Mouse (Mus musculus): Measurements from ENCODE around the gene Wwox. TPM values are rescaled to one million over a fixed set of nuclear protein-coding genes. Genes with fewer than 3 reads are reported as not detected.

The Wwox gene
- polyA plus RNA-seq, 1 experiment from 2014 or later, result 14.3 TPM

DNA sequence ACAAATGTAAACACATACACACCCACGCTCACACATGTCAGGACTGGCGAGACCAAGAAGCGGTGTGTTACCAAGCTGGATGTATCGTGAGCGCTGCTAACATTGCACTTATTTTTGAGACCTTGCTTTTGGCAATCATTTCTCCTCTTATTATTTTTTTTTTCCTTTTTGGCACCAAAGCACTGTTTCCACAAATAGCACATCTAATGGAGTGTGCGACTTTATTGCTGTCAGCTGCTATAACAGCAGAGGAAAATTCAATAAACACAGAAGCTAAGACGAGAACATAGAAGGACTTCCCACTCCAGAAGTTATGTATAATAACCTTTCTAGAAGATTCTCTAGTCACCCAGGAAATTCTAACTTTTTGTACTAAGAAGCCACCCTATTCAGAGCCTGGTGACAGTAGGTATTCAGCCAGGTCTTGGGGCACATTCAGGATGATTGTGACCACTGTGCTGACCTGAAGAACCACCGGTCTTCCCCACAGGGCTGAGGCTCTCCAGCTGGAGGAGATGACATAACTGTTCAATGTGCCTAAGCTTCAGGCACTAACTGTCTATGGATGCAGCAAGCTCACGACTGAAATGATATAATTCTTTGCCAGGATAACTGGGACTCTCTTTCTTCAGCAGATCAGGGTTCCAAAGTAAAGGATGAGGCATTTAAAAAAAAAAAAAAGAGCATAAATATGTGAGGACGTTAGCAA is 586.1 kb downstream of the Wwox start:
- 88% methylated on average over 10 of the region's 10 CpGs for WGBS
- no peak for ATAC-seq (ENCODE audit: low FRiP score)
- no peaks in the 10 kb centered on the region for H3K4me1 ChIP-seq
- H3K4me3 ChIP-seq (replicated peaks), result no peak overlapping the region
- H3K9ac ChIP-seq, result no peak overlapping the region
- H3K27me3 ChIP-seq, result peaks cover 3% of the 10 kb centered on the region; the same call in 1 of the 2 replicates
- H3K9me3 ChIP-seq, result no peaks in the 10 kb centered on the region
- H3K4me2 ChIP-seq, result no peak overlapping the region
- H3K36me3 ChIP-seq (replicated peaks), result no peaks in the 10 kb centered on the region
- H3K27ac ChIP-seq, result no peak overlapping the region

DNA sequence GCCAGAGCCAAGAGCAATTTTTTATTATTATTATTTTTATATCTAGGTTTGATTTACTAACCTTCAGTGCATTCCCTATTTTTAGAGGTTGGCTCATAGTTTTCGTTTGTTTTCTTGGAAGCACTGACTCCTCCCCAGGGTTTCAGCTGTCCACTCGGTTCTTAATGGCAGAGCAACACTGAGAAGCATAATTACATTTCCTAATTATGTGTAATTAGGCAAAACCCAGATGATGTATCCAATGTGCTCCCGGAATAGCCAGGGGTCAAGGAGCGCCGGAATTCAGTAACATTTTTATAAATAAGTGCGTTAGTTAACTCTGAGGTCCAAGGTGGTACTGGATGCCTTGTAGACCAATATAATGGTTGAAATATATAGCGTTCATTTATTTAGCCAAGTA is 586.7 kb downstream of the Wwox start:
- no peak for ATAC-seq (ENCODE audit: low FRiP score)
- Histone ChIP-seq H3K27ac (no peak overlapping the region), H3K27me3 (peaks cover 3% of the 10 kb centered on the region; the same call in 1 of the 2 replicates)

DNA sequence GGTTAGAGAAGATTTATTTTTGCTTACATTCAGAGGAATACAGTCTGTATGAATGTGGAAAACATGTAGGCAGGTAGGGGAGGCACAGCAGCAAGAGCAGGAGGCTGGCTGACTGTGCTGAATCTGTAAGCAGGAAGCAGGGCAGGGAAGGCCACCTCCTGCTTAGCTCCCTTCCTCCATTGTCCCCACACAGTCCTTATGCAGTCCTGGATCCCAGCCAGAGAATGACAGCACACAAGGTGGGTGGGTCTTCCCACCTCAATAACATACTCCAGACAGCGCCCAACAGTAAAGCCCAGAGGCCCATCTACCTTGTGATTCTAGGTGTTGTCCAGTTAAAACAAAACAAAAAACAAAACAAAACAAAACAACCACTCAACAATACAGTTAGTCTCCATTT is 593.7 kb downstream of the Wwox start:
- Histone ChIP-seq H3K4me3 (replicated peaks) (no peak overlapping the region), H3K9me3 (no peaks in the 10 kb centered on the region), H3K4me1 (0 out of 2 replicates have a peak, but pooled peaks cover under 1% of the 10 kb centered on the region), H3K27ac (no peak overlapping the region), H3K4me2 (no peak overlapping the region), H3K27me3 (peaks cover 6% of the 10 kb centered on the region), H3K36me3 (replicated peaks) (no peaks in the 10 kb centered on the region), H3K9ac (no peak overlapping the region)
- ATAC-seq (ENCODE audit: low FRiP score), result no peak
- 61% methylated on average over 1 of the region's 1 CpGs for WGBS

More for the DNA sequence above, 586.7 kb downstream of the Wwox start:
- Histone ChIP-seq H3K9ac (no peak overlapping the region), H3K36me3 (replicated peaks) (no peaks in the 10 kb centered on the region), H3K4me1 (no peaks in the 10 kb centered on the region), H3K9me3 (no peaks in the 10 kb centered on the region), H3K4me2 (no peak overlapping the region), H3K4me3 (replicated peaks) (no peak overlapping the region)
- 77% methylated on average over 7 of the region's 7 CpGs for WGBS

DNA sequence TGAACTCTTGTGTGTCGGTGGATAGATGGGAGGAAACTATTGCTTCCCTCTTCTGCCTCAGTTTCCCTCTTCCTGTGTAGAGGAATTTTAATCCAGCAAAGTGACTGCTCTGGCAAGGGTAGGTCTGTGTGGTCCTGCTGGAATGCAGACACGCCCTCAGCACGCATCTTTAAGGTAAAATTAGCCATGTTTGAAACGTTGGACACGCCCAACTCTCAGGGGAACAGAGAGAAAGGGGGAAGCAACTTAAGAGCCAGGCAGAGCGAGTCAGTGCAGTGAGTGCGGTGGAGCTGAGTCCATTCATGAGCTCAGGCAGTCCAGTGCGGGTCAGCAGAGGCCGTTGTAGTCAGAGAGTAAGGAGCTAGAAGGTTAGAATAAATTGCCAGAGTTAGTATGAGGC is 596.6 kb downstream of the Wwox start:
- WGBS, result 89% methylated on average over 9 of the region's 9 CpGs
- no peak for ATAC-seq (ENCODE audit: low FRiP score)
- no peak overlapping the region for H3K27ac ChIP-seq
- H3K36me3 ChIP-seq (replicated peaks), result no peaks in the 10 kb centered on the region
- H3K9ac ChIP-seq, result no peak overlapping the region
- peaks cover 3% of the 10 kb centered on the region for H3K27me3 ChIP-seq
- no peak overlapping the region for H3K4me2 ChIP-seq
- H3K4me1 ChIP-seq, result peaks cover 3% of the 10 kb centered on the region; the same call in 1 of the 2 replicates
- H3K4me3 ChIP-seq (replicated peaks), result no peak overlapping the region
- H3K9me3 ChIP-seq, result no peaks in the 10 kb centered on the region

DNA sequence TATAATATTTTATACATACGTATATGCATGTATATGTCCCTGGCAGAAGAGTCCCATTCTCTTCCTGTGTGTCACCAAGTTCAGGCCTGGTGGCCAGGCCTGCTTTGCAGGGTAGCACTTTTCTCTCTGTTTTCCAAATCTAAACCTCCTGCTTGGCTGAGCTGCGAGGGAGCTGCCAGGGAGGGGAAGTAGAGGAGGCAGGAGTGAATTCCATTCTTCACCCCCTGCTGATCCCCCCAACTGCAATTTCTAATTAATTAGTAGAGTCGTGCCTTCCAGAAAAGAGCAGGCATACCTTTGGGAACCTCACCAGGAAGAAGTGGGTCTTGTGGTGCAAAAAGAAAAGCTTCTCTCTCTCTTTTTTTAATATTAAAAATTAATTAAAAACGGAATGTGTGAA is 599.0 kb downstream of the Wwox start:
- Histone ChIP-seq H3K27ac (no peak overlapping the region), H3K36me3 (replicated peaks) (no peaks in the 10 kb centered on the region), H3K4me1 (peaks cover 3% of the 10 kb centered on the region; the same call in 1 of the 2 replicates), H3K4me2 (no peak overlapping the region), H3K9ac (no peak overlapping the region), H3K4me3 (replicated peaks) (no peak overlapping the region), H3K9me3 (no peaks in the 10 kb centered on the region), H3K27me3 (no peaks in the 10 kb centered on the region; the same call in 1 of the 2 replicates)
- ATAC-seq (ENCODE audit: low FRiP score), result no peak
- WGBS, result 15% methylated on average over 4 of the region's 4 CpGs

DNA sequence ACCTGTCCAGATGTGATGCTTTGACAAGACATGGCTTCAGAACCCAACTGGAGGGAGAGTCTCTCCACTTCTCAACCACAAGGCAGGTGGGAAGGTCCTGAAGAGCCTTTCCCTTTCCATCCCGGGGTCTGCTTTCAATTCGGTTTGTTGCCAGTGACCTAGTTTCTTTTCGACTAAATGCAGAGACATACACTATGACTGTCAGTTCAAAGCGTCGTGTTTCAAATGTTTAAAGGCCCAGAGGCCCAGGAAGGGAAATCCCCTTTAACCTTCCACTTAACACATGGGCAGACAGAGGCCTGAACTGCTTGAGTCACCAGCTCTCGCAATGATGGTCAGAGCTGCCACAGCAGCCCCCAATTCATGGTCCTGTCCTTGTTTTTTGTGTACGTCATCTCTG is 606.3 kb downstream of the Wwox start:
- Histone ChIP-seq H3K9me3 (no peaks in the 10 kb centered on the region), H3K9ac (no peak overlapping the region), H3K4me1 (no peaks in the 10 kb centered on the region), H3K36me3 (replicated peaks) (no peaks in the 10 kb centered on the region), H3K27me3 (no peaks in the 10 kb centered on the region), H3K4me3 (replicated peaks) (no peak overlapping the region), H3K4me2 (no peak overlapping the region), H3K27ac (no peak overlapping the region)
- WGBS, result 81% methylated on average over 7 of the region's 7 CpGs
- ATAC-seq (ENCODE audit: low FRiP score), result no peak

DNA sequence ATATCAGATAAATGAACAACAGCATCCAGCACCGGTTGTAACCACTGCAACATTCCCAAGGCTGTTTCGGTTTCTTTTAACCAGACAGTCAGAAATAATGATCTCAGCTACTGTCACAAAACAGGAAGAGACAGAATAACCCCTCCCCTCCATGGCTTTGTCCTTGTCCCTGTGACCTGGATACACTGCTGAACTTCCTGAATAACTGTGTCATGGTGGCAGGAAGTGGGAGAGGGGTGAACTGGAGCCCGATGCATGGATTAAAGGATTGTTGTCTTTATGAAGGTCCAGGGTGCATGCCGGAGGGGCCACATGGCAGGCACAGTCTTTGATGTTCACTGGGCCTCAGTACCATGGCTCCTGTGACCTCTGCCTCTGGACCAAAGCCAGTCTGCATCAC is 607.0 kb downstream of the Wwox start:
- H3K4me1 ChIP-seq, result no peaks in the 10 kb centered on the region
- no peak overlapping the region for H3K9ac ChIP-seq
- no peaks in the 10 kb centered on the region for H3K36me3 ChIP-seq (replicated peaks)
- H3K9me3 ChIP-seq, result no peaks in the 10 kb centered on the region
- no peak for ATAC-seq (ENCODE audit: low FRiP score)
- no peak overlapping the region for H3K27ac ChIP-seq
- WGBS, result 75% methylated on average over 4 of the region's 4 CpGs
- no peak overlapping the region for H3K4me2 ChIP-seq
- H3K4me3 ChIP-seq (replicated peaks), result no peak overlapping the region
- no peaks in the 10 kb centered on the region for H3K27me3 ChIP-seq

DNA sequence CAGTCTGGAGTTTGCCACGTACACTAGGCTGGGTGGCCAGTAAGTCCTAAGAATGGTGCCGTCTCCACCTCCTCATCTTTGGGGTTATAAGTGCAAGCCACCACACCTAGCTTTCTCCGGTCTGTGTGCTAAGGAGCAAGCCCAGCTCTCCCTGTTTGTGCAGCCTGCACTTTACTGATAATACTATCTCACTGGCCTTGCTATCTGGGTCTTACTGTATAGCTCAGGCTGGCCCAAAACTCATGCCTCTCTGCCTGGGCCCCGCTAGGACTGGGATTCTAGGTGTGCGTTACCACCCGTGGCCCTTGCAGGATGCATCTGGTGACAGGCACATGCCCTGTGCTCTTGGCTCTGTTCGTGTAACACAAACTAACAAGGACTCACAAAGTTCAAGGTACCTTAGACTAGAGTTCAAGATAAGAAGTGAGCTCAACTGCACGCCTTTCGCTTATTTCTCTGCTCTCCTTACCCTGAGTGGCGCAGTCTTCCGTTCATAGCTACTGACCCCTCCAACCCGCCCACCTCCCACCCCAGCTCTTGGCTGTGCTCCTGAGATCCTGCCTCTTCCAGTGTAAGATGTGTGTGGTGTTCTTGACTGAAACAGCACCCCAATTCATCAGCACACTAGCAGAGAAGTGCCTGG is 618.9 kb downstream of the Wwox start:
- no peaks in the 10 kb centered on the region for H3K9me3 ChIP-seq
- no peak overlapping the region for H3K4me3 ChIP-seq (replicated peaks)
- no peak overlapping the region for H3K27ac ChIP-seq
- no peaks in the 10 kb centered on the region for H3K4me1 ChIP-seq
- H3K4me2 ChIP-seq, result no peak overlapping the region
- ATAC-seq (ENCODE audit: low FRiP score), result no peak
- no peaks in the 10 kb centered on the region for H3K36me3 ChIP-seq (replicated peaks)
- WGBS, result 90% methylated on average over 12 of the region's 12 CpGs
- peaks cover 10% of the 10 kb centered on the region; the same call in 1 of the 2 replicates for H3K27me3 ChIP-seq
- H3K9ac ChIP-seq, result no peak overlapping the region

DNA sequence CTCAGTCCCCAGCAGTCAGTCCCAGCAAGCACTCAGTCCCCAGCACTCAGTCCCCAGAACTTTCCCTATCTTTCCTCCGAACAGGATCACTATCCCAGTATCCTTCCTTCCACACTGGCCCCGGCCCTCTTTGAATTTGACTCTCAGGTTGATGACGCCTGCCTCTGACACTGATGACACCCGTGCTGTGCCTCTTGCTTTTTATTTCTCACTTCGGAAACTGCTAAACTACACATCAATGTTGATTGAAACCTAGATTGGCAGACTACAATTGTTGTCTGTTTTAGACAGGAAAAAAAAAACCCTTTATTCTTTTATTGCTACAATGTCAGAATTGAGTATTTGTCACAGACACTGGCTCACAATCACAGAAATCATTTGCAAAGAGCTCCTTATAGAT is 624.2 kb downstream of the Wwox start:
- Histone ChIP-seq H3K4me1 (no peaks in the 10 kb centered on the region), H3K27me3 (peaks cover 3% of the 10 kb centered on the region; the same call in 1 of the 2 replicates), H3K4me2 (no peak overlapping the region), H3K36me3 (replicated peaks) (no peaks in the 10 kb centered on the region), H3K9me3 (no peaks in the 10 kb centered on the region), H3K9ac (no peak overlapping the region), H3K4me3 (replicated peaks) (no peak overlapping the region), H3K27ac (no peak overlapping the region)
- 91% methylated on average over 5 of the region's 5 CpGs for WGBS
- ATAC-seq (ENCODE audit: low FRiP score), result no peak

DNA sequence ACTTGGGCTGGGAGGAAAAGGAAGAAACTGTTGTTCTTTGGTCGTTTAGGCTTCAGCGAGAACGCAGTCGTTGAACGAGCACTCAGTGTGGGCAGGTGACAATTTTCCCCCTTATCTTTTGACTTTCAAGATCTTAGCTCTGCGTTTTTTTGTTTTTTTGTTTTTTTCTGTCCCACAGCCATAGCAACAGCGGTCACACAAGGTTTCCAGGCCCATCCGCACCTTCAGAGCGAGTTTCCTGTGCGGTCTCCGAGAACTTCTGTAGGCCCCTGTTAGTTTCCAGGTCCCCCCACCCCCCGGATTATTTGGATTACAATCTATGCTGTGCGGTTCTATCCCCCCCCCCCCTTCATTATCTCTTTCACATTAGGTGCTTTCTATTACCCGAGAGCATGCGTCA is 625.2 kb downstream of the Wwox start:
- Histone ChIP-seq H3K27ac (no peak overlapping the region), H3K36me3 (replicated peaks) (no peaks in the 10 kb centered on the region), H3K4me1 (no peaks in the 10 kb centered on the region), H3K4me3 (replicated peaks) (no peak overlapping the region), H3K9me3 (no peaks in the 10 kb centered on the region), H3K9ac (no peak overlapping the region), H3K27me3 (0 out of 2 replicates have a peak, but pooled peaks cover 2% of the 10 kb centered on the region), H3K4me2 (no peak overlapping the region)
- no peak for ATAC-seq (ENCODE audit: low FRiP score)
- WGBS, result 89% methylated on average over 15 of the region's 15 CpGs

DNA sequence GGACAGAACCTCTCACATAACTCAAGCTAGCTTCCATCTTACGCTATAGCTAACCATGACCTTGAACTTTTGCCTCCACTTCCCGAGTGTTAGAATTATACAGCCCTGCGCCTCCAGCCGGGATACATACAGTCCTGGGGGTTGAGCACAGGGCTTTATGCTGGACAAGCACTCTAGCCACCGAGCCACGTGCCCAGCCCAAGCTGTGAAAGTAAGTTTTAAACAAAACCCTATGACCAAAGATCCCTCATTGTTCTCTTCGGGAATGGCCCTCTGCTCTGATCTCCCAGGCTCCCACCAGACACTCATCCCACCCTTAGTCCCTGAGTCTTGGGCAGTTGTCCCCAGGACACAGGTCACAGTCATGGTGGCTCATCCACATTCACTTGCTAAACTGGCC is 625.9 kb downstream of the Wwox start:
- ATAC-seq (ENCODE audit: low FRiP score), result no peak
- WGBS, result 60% methylated on average over 7 of the region's 7 CpGs
- H3K4me3 ChIP-seq (replicated peaks), result no peak overlapping the region
- no peaks in the 10 kb centered on the region for H3K4me1 ChIP-seq
- H3K27me3 ChIP-seq, result 0 out of 2 replicates have a peak, but pooled peaks cover 2% of the 10 kb centered on the region
- H3K9ac ChIP-seq, result no peak overlapping the region
- no peaks in the 10 kb centered on the region for H3K36me3 ChIP-seq (replicated peaks)
- H3K9me3 ChIP-seq, result no peaks in the 10 kb centered on the region
- H3K4me2 ChIP-seq, result no peak overlapping the region
- no peak overlapping the region for H3K27ac ChIP-seq

DNA sequence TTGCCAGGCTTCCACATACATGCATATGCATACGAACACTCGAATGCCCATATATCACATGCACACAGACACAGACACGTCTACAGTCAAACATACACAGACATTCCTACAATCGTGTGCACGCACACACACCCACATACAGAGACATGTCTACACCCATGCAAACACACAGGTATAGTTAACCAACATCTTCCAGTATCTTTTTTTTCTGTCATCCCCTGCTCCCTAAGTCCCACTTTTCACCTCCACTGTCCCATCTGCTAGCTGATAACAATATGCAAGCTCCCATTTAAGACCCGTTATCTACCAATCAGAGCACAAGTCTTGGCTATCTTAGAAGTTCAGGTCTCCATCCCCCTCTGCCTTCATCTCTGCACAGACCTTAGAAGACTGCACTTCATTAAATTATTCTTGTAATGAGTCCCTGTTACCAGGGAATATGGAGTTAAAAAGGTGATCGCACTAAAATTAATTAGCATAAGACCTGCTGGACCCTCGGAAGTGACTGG is 627.1 kb downstream of the Wwox start:
- H3K36me3 ChIP-seq (replicated peaks), result no peaks in the 10 kb centered on the region
- no peak overlapping the region for H3K4me2 ChIP-seq
- H3K27me3 ChIP-seq, result 0 out of 2 replicates have a peak, but pooled peaks cover 2% of the 10 kb centered on the region
- H3K4me1 ChIP-seq, result no peaks in the 10 kb centered on the region
- no peak overlapping the region for H3K27ac ChIP-seq
- no peaks in the 10 kb centered on the region for H3K9me3 ChIP-seq
- no peak overlapping the region for H3K9ac ChIP-seq
- ATAC-seq (ENCODE audit: low FRiP score), result no peak
- WGBS, result 85% methylated on average over 8 of the region's 8 CpGs
- no peak overlapping the region for H3K4me3 ChIP-seq (replicated peaks)
